Mouse (Mus musculus): ENCODE results near the gene Ggn. TPM values are rescaled to one million over a fixed set of nuclear protein-coding genes. Genes with fewer than 3 reads are reported as not detected.
A peak's percentile ranks its signal among the peaks of the same experiment; 100 is the strongest.

Gene Ggn
- total RNA-seq, 1 experiment: 0.67 TPM

DNA sequence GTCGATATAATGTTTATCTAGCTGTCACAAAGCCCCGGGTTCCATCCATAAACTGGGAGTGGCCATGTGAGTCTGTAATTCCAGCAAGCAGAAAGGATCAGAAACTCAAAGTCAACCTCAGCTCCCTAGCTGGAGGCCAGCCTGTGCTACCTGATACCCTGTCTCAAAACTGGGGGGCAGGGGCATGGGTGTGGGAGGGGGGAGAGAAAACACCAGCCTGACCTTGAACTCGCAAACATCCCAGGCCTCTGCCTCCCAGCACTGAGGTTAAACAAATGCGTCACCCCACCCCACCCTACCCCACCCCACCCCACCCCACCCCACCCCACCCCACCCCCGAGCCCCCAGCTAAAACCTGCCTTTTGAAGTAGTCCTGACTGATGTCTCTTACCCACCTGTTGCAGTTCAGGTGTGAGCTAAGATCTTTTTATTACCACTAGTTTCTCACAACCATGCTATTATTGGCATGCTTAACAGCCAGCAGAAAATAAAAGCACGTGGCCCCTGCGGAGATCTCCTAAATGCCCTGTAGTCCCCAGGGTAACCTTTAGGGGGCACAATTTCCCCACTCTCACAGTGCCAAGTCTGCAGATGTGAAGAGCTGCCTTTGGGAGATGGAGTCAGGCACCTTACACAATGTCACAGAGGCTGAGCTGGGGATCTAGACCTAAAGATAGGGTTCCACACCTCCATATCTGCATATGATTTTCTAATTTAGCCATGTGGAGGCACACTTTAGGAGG is 43.7 kb upstream of the Ggn start:
- peaks cover 7 to 18% of the 10 kb centered on the region in 2 experiments for H3K4me1 ChIP-seq (ENCODE audit: control insufficient read depth in 2 of 2, insufficient read depth in 2 of 2, low read length in 2 of 2, poor library complexity in 1 of 2)
- in situ Hi-C loops (cut with MboI; ENCODE audit: low sequenced_read_pairs in 2 of 2, unreplicated experiment in 2 of 2): no loop called here
- no peak overlapping the region for H3K9ac ChIP-seq (ENCODE audit: insufficient read depth, low read depth, low read length, poor library complexity, severe bottlenecking)
- peak; percentile 81 for DNase-seq (ENCODE audit: low read depth, low spot score)
- TF ChIP-seq MAFK (IDR thresholded peaks at IDR 0.05; ENCODE audit: insufficient read depth, low read depth, low read length): peak; percentile 69; the same call in 1 of the 2 replicates
- TF ChIP-seq CHD2 (IDR thresholded peaks at IDR 0.05; ENCODE audit: low read depth, low read length): no peak
- TF ChIP-seq ZC3H11A (IDR thresholded peaks at IDR 0.05; ENCODE audit: borderline replicate concordance, low read depth, low read length): peak; percentile 52; the same call in 1 of the 2 replicates
- no peak for TF ChIP-seq ZNF384 (IDR thresholded peaks at IDR 0.05; ENCODE audit: low read depth, low read length)
- TF ChIP-seq HCFC1 (IDR thresholded peaks at IDR 0.05; ENCODE audit: borderline replicate concordance, insufficient read depth, low read length): no peak
- H3K27ac ChIP-seq (ENCODE audit: insufficient read depth, low read depth, low read length, poor library complexity, severe bottlenecking): peak overlapping the region; percentile 28; the same call in 1 of the 2 replicates
- no peaks in the 10 kb centered on the region for H3K9me3 ChIP-seq (ENCODE audit: control insufficient read depth, insufficient read depth, low read depth, low read length)
- no peaks in the 10 kb centered on the region for H3K36me3 ChIP-seq (ENCODE audit: control insufficient read depth, insufficient read depth, low read length, poor library complexity, severe bottlenecking)
- no peak overlapping the region for H3K4me3 ChIP-seq (ENCODE audit: insufficient read depth in 1 of 2, low read depth in 1 of 2, low read length in 2 of 2, poor library complexity in 1 of 2, severe bottlenecking in 1 of 2)

- in situ Hi-C loops (cut with MboI; ENCODE audit: low sequenced_read_pairs in 2 of 2, unreplicated experiment in 2 of 2): no loop called here
- Histone ChIP-seq H3K4me3 (ENCODE audit: insufficient read depth in 1 of 2, low read depth in 1 of 2, low read length in 2 of 2, poor library complexity in 1 of 2, severe bottlenecking in 1 of 2) (no peak overlapping the region), H3K4me1 (ENCODE audit: control insufficient read depth in 2 of 2, insufficient read depth in 2 of 2, low read length in 2 of 2, poor library complexity in 1 of 2) (peaks cover 4 to 14% of the 10 kb centered on the region in 2 experiments), H3K9ac (ENCODE audit: insufficient read depth, low read depth, low read length, poor library complexity, severe bottlenecking) (no peak overlapping the region), H3K9me3 (ENCODE audit: control insufficient read depth, insufficient read depth, low read depth, low read length) (no peaks in the 10 kb centered on the region), H3K36me3 (ENCODE audit: control insufficient read depth, insufficient read depth, low read length, poor library complexity, severe bottlenecking) (no peaks in the 10 kb centered on the region), H3K27ac (ENCODE audit: insufficient read depth, low read depth, low read length, poor library complexity, severe bottlenecking) (no peak overlapping the region)
- DNase-seq (ENCODE audit: low read depth, low spot score): no peak
- TF ChIP-seq MAFK (IDR thresholded peaks at IDR 0.05; ENCODE audit: insufficient read depth, low read depth, low read length): no peak
- no peak for TF ChIP-seq HCFC1 (IDR thresholded peaks at IDR 0.05; ENCODE audit: borderline replicate concordance, insufficient read depth, low read length)
- no peak for TF ChIP-seq ZNF384 (IDR thresholded peaks at IDR 0.05; ENCODE audit: low read depth, low read length)
- TF ChIP-seq CHD2 (IDR thresholded peaks at IDR 0.05; ENCODE audit: low read depth, low read length): no peak
- no peak for TF ChIP-seq ZC3H11A (IDR thresholded peaks at IDR 0.05; ENCODE audit: borderline replicate concordance, low read depth, low read length)
These were observed 41.3 kb upstream of the Ggn start for GRCm38 (mm10) chr7:29128725-29129124.

- H3K9ac ChIP-seq (ENCODE audit: insufficient read depth, low read depth, low read length, poor library complexity, severe bottlenecking): no peak overlapping the region
- no peaks in the 10 kb centered on the region for H3K36me3 ChIP-seq (ENCODE audit: control insufficient read depth, insufficient read depth, low read length, poor library complexity, severe bottlenecking)
- H3K27ac ChIP-seq (ENCODE audit: insufficient read depth, low read depth, low read length, poor library complexity, severe bottlenecking): no peak overlapping the region
- no peak for TF ChIP-seq CHD2 (IDR thresholded peaks at IDR 0.05; ENCODE audit: low read depth, low read length)
- H3K4me1 ChIP-seq (ENCODE audit: control insufficient read depth in 2 of 2, insufficient read depth in 2 of 2, low read length in 2 of 2, poor library complexity in 1 of 2): peaks cover 6 to 13% of the 10 kb centered on the region in 2 experiments
- no peaks in the 10 kb centered on the region for H3K9me3 ChIP-seq (ENCODE audit: control insufficient read depth, insufficient read depth, low read depth, low read length)
- no peak for DNase-seq (ENCODE audit: low read depth, low spot score)
- in situ Hi-C loops (cut with MboI; ENCODE audit: low sequenced_read_pairs in 2 of 2, unreplicated experiment in 2 of 2): no loop called here
- H3K4me3 ChIP-seq (ENCODE audit: insufficient read depth in 1 of 2, low read depth in 1 of 2, low read length in 2 of 2, poor library complexity in 1 of 2, severe bottlenecking in 1 of 2): peak overlapping the region in 1 of 2 experiments; percentile 44; a peak in 2 of 4 replicates
These were observed 35.8 kb upstream of the Ggn start for GRCm38 (mm10) chr7:29134230-29134629.

DNA sequence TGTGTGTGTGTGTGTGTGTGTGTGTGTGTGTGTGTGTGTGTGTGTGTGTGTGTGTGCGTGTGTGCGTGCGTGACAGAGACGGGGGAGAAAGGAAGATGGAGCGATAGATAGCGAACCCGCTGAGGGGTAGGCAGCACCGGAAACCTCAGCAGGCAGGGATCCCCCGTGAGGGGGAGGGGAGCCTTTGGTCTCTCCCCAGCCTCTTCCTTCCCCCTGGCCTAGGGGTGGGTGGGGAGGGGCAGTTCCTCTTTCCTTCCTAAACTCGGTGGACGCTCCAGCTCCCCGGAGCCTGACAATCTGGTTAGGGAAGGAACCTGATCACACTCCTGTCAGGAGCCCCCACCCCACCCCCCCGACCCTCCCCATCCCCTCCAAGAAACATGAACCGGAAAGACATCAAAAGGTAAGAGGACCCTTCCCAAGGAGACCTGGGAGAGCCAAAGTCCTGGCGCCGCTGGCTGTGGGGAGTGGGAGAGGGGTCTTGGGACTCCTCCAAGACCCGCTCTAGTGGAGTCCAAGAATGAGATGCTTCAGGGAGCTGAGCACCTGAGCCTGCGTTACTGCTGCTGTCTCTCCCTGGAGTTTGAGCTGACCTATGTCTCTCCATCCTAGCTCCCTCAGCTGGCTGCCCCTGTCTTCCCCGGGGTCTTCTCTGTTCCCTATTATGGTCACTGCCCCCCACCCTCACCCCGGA is 35.2 kb upstream of the Ggn start, which contains the start of gene Rasgrp4:
Rasgrp4 (plus strand) TSS at position 159 of the 694 bp plus-strand sequence.
- in situ Hi-C loops (cut with MboI; ENCODE audit: low sequenced_read_pairs in 2 of 2, unreplicated experiment in 2 of 2): no loop called here
- Histone ChIP-seq H3K27ac (ENCODE audit: insufficient read depth, low read depth, low read length, poor library complexity, severe bottlenecking) (no peak within 1 kb of the TSS), H3K9ac (ENCODE audit: insufficient read depth, low read depth, low read length, poor library complexity, severe bottlenecking) (no peak within 1 kb of the TSS; the same call in 1 of the 2 replicates), H3K9me3 (ENCODE audit: control insufficient read depth, insufficient read depth, low read depth, low read length) (no peaks in the 10 kb centered on the region), H3K36me3 (ENCODE audit: control insufficient read depth, insufficient read depth, low read length, poor library complexity, severe bottlenecking) (no peaks in the 10 kb centered on the region), H3K4me3 (ENCODE audit: insufficient read depth in 1 of 2, low read depth in 1 of 2, low read length in 2 of 2, poor library complexity in 1 of 2, severe bottlenecking in 1 of 2) (peak within 1 kb of the TSS; percentile 44 to 62), H3K4me1 (ENCODE audit: control insufficient read depth in 2 of 2, insufficient read depth in 2 of 2, low read length in 2 of 2, poor library complexity in 1 of 2) (peaks cover 6 to 13% of the 10 kb centered on the region in 2 experiments)
- TF ChIP-seq MAFK (IDR thresholded peaks at IDR 0.05; ENCODE audit: insufficient read depth, low read depth, low read length): no peak
- no peak for TF ChIP-seq CHD2 (IDR thresholded peaks at IDR 0.05; ENCODE audit: low read depth, low read length)
- no peak for TF ChIP-seq ZNF384 (IDR thresholded peaks at IDR 0.05; ENCODE audit: low read depth, low read length)
- no peak for TF ChIP-seq ZC3H11A (IDR thresholded peaks at IDR 0.05; ENCODE audit: borderline replicate concordance, low read depth, low read length)
- no peak for TF ChIP-seq HCFC1 (IDR thresholded peaks at IDR 0.05; ENCODE audit: borderline replicate concordance, insufficient read depth, low read length)
- no peak for DNase-seq (ENCODE audit: low read depth, low spot score)

All from ES-E14 (cell line).